Mouse (Mus musculus) forelimb bud, embryonic 11.5 days (tissue): ENCODE data around the gene Spata2.

ENCODE experiments used
- DNase-seq: peaks from one replicate; pipeline ENCODE4 v3.0.0-alpha.2; 2012; ENCODE audit warnings: low read depth, low spot score

Gene Spata2

GRCm38 (mm10) chr2:167492713-167493636, at the start of gene Spata2:
Gene Spata2, minus strand, starts transcription at chr2:167492887.
- peak; percentile 83 for DNase-seq

GRCm38 (mm10) chr2:167542361-167542760, 49.7 kb upstream of the Spata2 start:
- no peak for DNase-seq

- DNase-seq: no peak
These were observed 49.1 kb upstream of the Spata2 start for GRCm38 (mm10) chr2:167541761-167542160.

GRCm38 (mm10) chr2:167541324-167541723, 48.6 kb upstream of the Spata2 start:
- DNase-seq: peak; percentile 65

GRCm38 (mm10) chr2:167540477-167541110, 47.9 kb upstream of the Spata2 start:
- DNase-seq: no peak

GRCm38 (mm10) chr2:167539536-167540476, 47.1 kb upstream of the Spata2 start:
- no peak for DNase-seq

- no peak for DNase-seq
These were observed 46.1 kb upstream of the Spata2 start for GRCm38 (mm10) chr2:167538671-167539306.

- peak; percentile 98 for DNase-seq
These were observed 45.0 kb upstream of the Spata2 start, which contains the start of gene Snai1 for GRCm38 (mm10) chr2:167537476-167538297. Gene Snai1, plus strand, starts transcription at chr2:167538195.

- no peak for DNase-seq
These were observed 43.7 kb upstream of the Spata2 start for GRCm38 (mm10) chr2:167536320-167536945.

GRCm38 (mm10) chr2:167533880-167534279, 41.2 kb upstream of the Spata2 start:
- DNase-seq: no peak

- peak; percentile 71 for DNase-seq
These were observed 39.4 kb upstream of the Spata2 start for GRCm38 (mm10) chr2:167532131-167532530.

- no peak for DNase-seq
These were observed 37.8 kb upstream of the Spata2 start for GRCm38 (mm10) chr2:167530536-167530935.

- DNase-seq: no peak
These were observed 37.3 kb upstream of the Spata2 start for GRCm38 (mm10) chr2:167529935-167530513.

GRCm38 (mm10) chr2:167528278-167528677, 35.6 kb upstream of the Spata2 start:
- no peak for DNase-seq

GRCm38 (mm10) chr2:167519606-167520252, 27.0 kb upstream of the Spata2 start:
- no peak for DNase-seq

- DNase-seq: no peak
These were observed 23.0 kb upstream of the Spata2 start for GRCm38 (mm10) chr2:167515688-167516087.

- no peak for DNase-seq
These were observed 22.0 kb upstream of the Spata2 start for GRCm38 (mm10) chr2:167514641-167515040.

GRCm38 (mm10) chr2:167512970-167513369, 20.3 kb upstream of the Spata2 start:
- no peak for DNase-seq

GRCm38 (mm10) chr2:167512365-167512764, 19.7 kb upstream of the Spata2 start:
- no peak for DNase-seq
